Mouse (Mus musculus) mouse embryonic stem cell (cell line): ENCODE data around the gene Ube2u.

Source experiments
- in situ Hi-C, 2 experiments: fragments of 300-500 bp; cut with MboI; formaldehyde crosslinking; loops; 1 replicate in 1 of 2; 3 replicates in 1 of 2; pipeline ENCODE4 v1.14.3; 2019 to 2020; ENCODE audit warnings: low sequenced_read_pairs in 2 of 2, low pct_unique_long_range_greater_than_20kb in 1 of 2, mixed read lengths in 1 of 2; ENCODE audit not compliant: unreplicated experiment in 1 of 2

The Ube2u gene

GRCm38 (mm10) chr4:100534946-100535345 lies 56.3 kb downstream of the Ube2u start:
- in situ Hi-C loops = loop anchor here (25.0 kb wide), 1 partner anchor 498 kb away; no protein-coding TSS in a partner anchor

GRCm38 (mm10) chr4:100537898-100538297 lies 59.2 kb downstream of the Ube2u start:
- in situ Hi-C loops = loop anchor here (25.0 kb wide), 1 partner anchor 501 kb away; no protein-coding TSS in a partner anchor

- in situ Hi-C loops = loop anchor here (25.0 kb wide), 1 partner anchor 502 kb away; no protein-coding TSS in a partner anchor
Measured at GRCm38 (mm10) chr4:100539483-100539882, 60.8 kb downstream of the Ube2u start.

- in situ Hi-C loops = loop anchor here (25.0 kb wide), 1 partner anchor 511 kb away; no protein-coding TSS in a partner anchor
Measured at GRCm38 (mm10) chr4:100547905-100548304, 69.3 kb downstream of the Ube2u start.

- in situ Hi-C loops = no loop called here
Measured at GRCm38 (mm10) chr4:100553296-100553695, 74.6 kb downstream of the Ube2u start.

GRCm38 (mm10) chr4:100588236-100589206 lies 109.9 kb downstream of the Ube2u start:
- in situ Hi-C loops = loop anchor here in 1 of 2 experiments (25.0 kb wide), 1 partner anchor 399 kb away; no protein-coding TSS in a partner anchor

- in situ Hi-C loops = loop anchor here in 1 of 2 experiments (25.0 kb wide), 1 partner anchor 392 kb away; no protein-coding TSS in a partner anchor
Measured at GRCm38 (mm10) chr4:100595771-100596170, 117.1 kb downstream of the Ube2u start.

- in situ Hi-C loops = loop anchor here in 1 of 2 experiments (25.0 kb wide), 1 partner anchor 391 kb away; no protein-coding TSS in a partner anchor
Measured at GRCm38 (mm10) chr4:100596630-100597029, 118.0 kb downstream of the Ube2u start.

- in situ Hi-C loops = loop anchor here in 1 of 2 experiments (25.0 kb wide), 1 partner anchor 390 kb away; no protein-coding TSS in a partner anchor
Measured at GRCm38 (mm10) chr4:100597049-100597448, 118.4 kb downstream of the Ube2u start.
